Mouse (Mus musculus): Measurements from ENCODE around the gene Vav3. TPM values are rescaled to one million over a fixed set of nuclear protein-coding genes. Genes with fewer than 3 reads are reported as not detected.

Gene Vav3
- polyA plus RNA-seq, 1 experiment: 3.8 TPM

- Histone ChIP-seq H3K4me3 (ENCODE audit: insufficient read depth, low read length) (no peak overlapping the region), H3K27ac (ENCODE audit: insufficient read depth, low read length) (no peak overlapping the region), H3K4me1 (ENCODE audit: control insufficient read depth, insufficient read depth, low read length) (no peaks in the 10 kb centered on the region)
- TF ChIP-seq CTCF (IDR thresholded peaks at IDR 0.05; ENCODE audit: extremely low read depth, insufficient read depth, low read length): no peak
- TF ChIP-seq POLR2A (IDR thresholded peaks at IDR 0.05; ENCODE audit: extremely low read depth, insufficient read depth, low read length): no peak
These were observed 281.3 kb downstream of the Vav3 start for GRCm38 (mm10) chr3:109621721-109622120.

GRCm38 (mm10) chr3:109622361-109622760, 281.9 kb downstream of the Vav3 start:
- TF ChIP-seq CTCF (IDR thresholded peaks at IDR 0.05; ENCODE audit: extremely low read depth, insufficient read depth, low read length) (no peak), POLR2A (IDR thresholded peaks at IDR 0.05; ENCODE audit: extremely low read depth, insufficient read depth, low read length) (no peak)
- H3K4me3 ChIP-seq (ENCODE audit: insufficient read depth, low read length): no peak overlapping the region
- no peaks in the 10 kb centered on the region for H3K4me1 ChIP-seq (ENCODE audit: control insufficient read depth, insufficient read depth, low read length)
- H3K27ac ChIP-seq (ENCODE audit: insufficient read depth, low read length): no peak overlapping the region

- no peak overlapping the region for H3K4me3 ChIP-seq (ENCODE audit: insufficient read depth, low read length)
- no peaks in the 10 kb centered on the region for H3K4me1 ChIP-seq (ENCODE audit: control insufficient read depth, insufficient read depth, low read length)
- TF ChIP-seq POLR2A (IDR thresholded peaks at IDR 0.05; ENCODE audit: extremely low read depth, insufficient read depth, low read length): no peak
- no peak for TF ChIP-seq CTCF (IDR thresholded peaks at IDR 0.05; ENCODE audit: extremely low read depth, insufficient read depth, low read length)
- H3K27ac ChIP-seq (ENCODE audit: insufficient read depth, low read length): no peak overlapping the region
These were observed 282.4 kb downstream of the Vav3 start for GRCm38 (mm10) chr3:109622816-109623215.

GRCm38 (mm10) chr3:109623770-109624169, 283.3 kb downstream of the Vav3 start:
- no peak for TF ChIP-seq POLR2A (IDR thresholded peaks at IDR 0.05; ENCODE audit: extremely low read depth, insufficient read depth, low read length)
- TF ChIP-seq CTCF (IDR thresholded peaks at IDR 0.05; ENCODE audit: extremely low read depth, insufficient read depth, low read length): no peak
- Histone ChIP-seq H3K4me1 (ENCODE audit: control insufficient read depth, insufficient read depth, low read length) (no peaks in the 10 kb centered on the region), H3K27ac (ENCODE audit: insufficient read depth, low read length) (no peak overlapping the region), H3K4me3 (ENCODE audit: insufficient read depth, low read length) (no peak overlapping the region)

GRCm38 (mm10) chr3:109636045-109636444, 295.6 kb downstream of the Vav3 start:
- Histone ChIP-seq H3K4me3 (ENCODE audit: insufficient read depth, low read length) (no peak overlapping the region), H3K27ac (ENCODE audit: insufficient read depth, low read length) (no peak overlapping the region), H3K4me1 (ENCODE audit: control insufficient read depth, insufficient read depth, low read length) (no peaks in the 10 kb centered on the region)
- TF ChIP-seq POLR2A (IDR thresholded peaks at IDR 0.05; ENCODE audit: extremely low read depth, insufficient read depth, low read length): no peak

GRCm38 (mm10) chr3:109639386-109639785, 298.9 kb downstream of the Vav3 start:
- Histone ChIP-seq H3K4me1 (ENCODE audit: control insufficient read depth, insufficient read depth, low read length) (no peaks in the 10 kb centered on the region), H3K27ac (ENCODE audit: insufficient read depth, low read length) (no peak overlapping the region), H3K4me3 (ENCODE audit: insufficient read depth, low read length) (no peak overlapping the region)
- TF ChIP-seq CTCF (IDR thresholded peaks at IDR 0.05; ENCODE audit: extremely low read depth, insufficient read depth, low read length) (no peak), POLR2A (IDR thresholded peaks at IDR 0.05; ENCODE audit: extremely low read depth, insufficient read depth, low read length) (no peak)

DNA sequence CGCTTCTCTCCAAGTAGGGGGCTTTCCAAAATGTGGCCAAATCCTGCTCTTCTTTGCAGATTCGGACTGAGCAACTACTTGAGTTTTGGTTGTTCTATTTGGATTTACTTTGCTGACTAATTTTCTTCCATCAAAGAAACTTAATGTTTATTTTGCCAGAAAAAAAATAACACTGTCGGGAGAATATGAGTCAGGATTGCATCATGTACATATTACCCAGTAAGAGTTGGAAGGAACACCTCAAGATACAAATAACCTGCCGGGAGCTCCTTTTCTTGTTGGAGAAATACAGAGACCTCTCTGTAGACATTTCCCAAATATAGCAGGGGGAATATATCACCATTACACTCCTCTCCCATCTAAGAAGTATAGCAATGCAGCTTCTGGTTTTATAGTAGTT, 300.3 kb downstream of the Vav3 start:
- H3K27ac ChIP-seq (ENCODE audit: insufficient read depth, low read length): no peak overlapping the region
- no peaks in the 10 kb centered on the region for H3K4me1 ChIP-seq (ENCODE audit: control insufficient read depth, insufficient read depth, low read length)
- H3K4me3 ChIP-seq (ENCODE audit: insufficient read depth, low read length): no peak overlapping the region
- TF ChIP-seq CTCF (IDR thresholded peaks at IDR 0.05; ENCODE audit: extremely low read depth, insufficient read depth, low read length): no peak
- no peak for TF ChIP-seq POLR2A (IDR thresholded peaks at IDR 0.05; ENCODE audit: extremely low read depth, insufficient read depth, low read length)

- TF ChIP-seq POLR2A (IDR thresholded peaks at IDR 0.05; ENCODE audit: extremely low read depth, insufficient read depth, low read length) (no peak), CTCF (IDR thresholded peaks at IDR 0.05; ENCODE audit: extremely low read depth, insufficient read depth, low read length) (no peak)
- Histone ChIP-seq H3K4me1 (ENCODE audit: control insufficient read depth, insufficient read depth, low read length) (no peaks in the 10 kb centered on the region), H3K4me3 (ENCODE audit: insufficient read depth, low read length) (no peak overlapping the region), H3K27ac (ENCODE audit: insufficient read depth, low read length) (no peak overlapping the region)
These were observed 307.8 kb downstream of the Vav3 start for GRCm38 (mm10) chr3:109648242-109648641.

GRCm38 (mm10) chr3:109651479-109651878, 311.0 kb downstream of the Vav3 start:
- H3K4me3 ChIP-seq (ENCODE audit: insufficient read depth, low read length): no peak overlapping the region
- no peak for TF ChIP-seq CTCF (IDR thresholded peaks at IDR 0.05; ENCODE audit: extremely low read depth, insufficient read depth, low read length)
- TF ChIP-seq POLR2A (IDR thresholded peaks at IDR 0.05; ENCODE audit: extremely low read depth, insufficient read depth, low read length): no peak
- H3K4me1 ChIP-seq (ENCODE audit: control insufficient read depth, insufficient read depth, low read length): no peaks in the 10 kb centered on the region
- H3K27ac ChIP-seq (ENCODE audit: insufficient read depth, low read length): no peak overlapping the region

DNA sequence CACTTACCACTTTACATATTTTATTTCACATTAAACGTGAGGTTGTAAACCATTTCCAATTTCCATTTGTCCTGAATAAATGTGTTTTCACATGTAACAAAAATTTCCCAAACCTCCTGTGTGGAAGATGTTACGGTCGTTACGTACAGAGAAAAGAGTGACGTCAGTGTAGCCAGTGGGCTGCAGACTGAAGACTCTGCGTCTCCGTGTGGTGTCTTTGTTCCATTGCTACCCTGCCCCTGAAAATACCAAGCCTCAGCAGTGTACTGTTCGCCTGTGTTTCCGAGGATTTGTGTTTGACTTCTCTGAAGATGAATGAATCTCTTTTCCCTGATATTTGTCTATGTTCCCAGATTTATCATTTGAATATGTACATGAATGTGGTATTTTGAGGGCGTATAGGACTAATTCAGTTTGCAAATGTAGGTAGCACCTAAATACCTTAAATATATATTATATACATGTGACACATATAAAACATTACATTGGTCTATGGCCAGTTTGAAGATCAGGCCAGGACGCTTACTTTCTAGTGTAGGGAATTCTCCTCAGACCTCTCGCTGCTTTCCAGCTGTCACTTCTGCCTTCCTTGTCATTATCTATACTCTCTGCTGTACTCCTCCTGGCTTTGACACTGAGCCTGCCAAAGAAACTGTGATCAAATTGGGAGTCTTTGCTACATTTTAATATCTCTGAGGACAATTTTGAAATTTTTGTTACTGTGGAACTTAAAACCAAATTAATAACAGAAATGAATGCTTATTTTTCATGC, 312.6 kb downstream of the Vav3 start:
- H3K4me1 ChIP-seq (ENCODE audit: control insufficient read depth, insufficient read depth, low read length): no peaks in the 10 kb centered on the region
- TF ChIP-seq POLR2A (IDR thresholded peaks at IDR 0.05; ENCODE audit: extremely low read depth, insufficient read depth, low read length) (no peak), CTCF (IDR thresholded peaks at IDR 0.05; ENCODE audit: extremely low read depth, insufficient read depth, low read length) (no peak)
- H3K4me3 ChIP-seq (ENCODE audit: insufficient read depth, low read length): no peak overlapping the region
- H3K27ac ChIP-seq (ENCODE audit: insufficient read depth, low read length): no peak overlapping the region

All from cortical plate, adult 2 months (tissue).